Mouse (Mus musculus): ENCODE results near the gene Cfap46. TPM values are rescaled to one million over a fixed set of nuclear protein-coding genes. Genes with fewer than 3 reads are reported as not detected.
A peak's percentile ranks its signal among the peaks of the same experiment; 100 is the strongest.

Gene Cfap46
- polyA plus RNA-seq, 1 experiment from 2014 or later, result 0.29 TPM

DNA sequence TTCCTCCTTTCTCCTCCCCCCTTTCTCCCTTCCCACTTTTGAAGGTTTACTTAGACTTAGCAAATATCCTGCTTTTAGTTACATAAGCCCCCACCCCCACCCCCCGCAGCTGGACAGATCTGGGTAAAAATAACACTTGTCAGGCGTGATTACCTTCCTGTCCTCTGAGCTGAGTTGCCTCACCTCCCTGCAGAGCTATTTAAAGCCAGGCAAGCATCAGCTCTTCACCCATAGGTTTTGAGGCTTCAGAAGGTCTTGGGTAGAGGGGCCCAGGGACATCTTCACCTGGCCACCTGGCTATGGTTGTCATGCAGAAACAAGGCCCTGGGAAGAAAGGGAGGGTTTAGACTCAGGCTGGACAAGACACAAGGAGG is 20.2 kb upstream of the Cfap46 start:
- no peak overlapping the region; the same call in 1 of the 2 replicates for H3K9ac ChIP-seq (replicated peaks)
- 24% methylated on average over 2 of the region's 2 CpGs for WGBS
- no peak overlapping the region for H3K27ac ChIP-seq
- ATAC-seq (ENCODE audit: insufficient number of reproducible peaks, insufficient read depth, low FRiP score, low TSS enrichment, low read depth), result no peak
- H3K36me3 ChIP-seq, result no peaks in the 10 kb centered on the region
- H3K27me3 ChIP-seq, result peaks cover 27% of the 10 kb centered on the region
- no peaks in the 10 kb centered on the region for H3K9me3 ChIP-seq
- no peak overlapping the region for H3K4me3 ChIP-seq (replicated peaks)
- H3K4me2 ChIP-seq, result 0 out of 2 replicates have a peak overlapping the region, but pooled peaks have one; percentile 26
- H3K4me1 ChIP-seq (replicated peaks), result no peaks in the 10 kb centered on the region

DNA sequence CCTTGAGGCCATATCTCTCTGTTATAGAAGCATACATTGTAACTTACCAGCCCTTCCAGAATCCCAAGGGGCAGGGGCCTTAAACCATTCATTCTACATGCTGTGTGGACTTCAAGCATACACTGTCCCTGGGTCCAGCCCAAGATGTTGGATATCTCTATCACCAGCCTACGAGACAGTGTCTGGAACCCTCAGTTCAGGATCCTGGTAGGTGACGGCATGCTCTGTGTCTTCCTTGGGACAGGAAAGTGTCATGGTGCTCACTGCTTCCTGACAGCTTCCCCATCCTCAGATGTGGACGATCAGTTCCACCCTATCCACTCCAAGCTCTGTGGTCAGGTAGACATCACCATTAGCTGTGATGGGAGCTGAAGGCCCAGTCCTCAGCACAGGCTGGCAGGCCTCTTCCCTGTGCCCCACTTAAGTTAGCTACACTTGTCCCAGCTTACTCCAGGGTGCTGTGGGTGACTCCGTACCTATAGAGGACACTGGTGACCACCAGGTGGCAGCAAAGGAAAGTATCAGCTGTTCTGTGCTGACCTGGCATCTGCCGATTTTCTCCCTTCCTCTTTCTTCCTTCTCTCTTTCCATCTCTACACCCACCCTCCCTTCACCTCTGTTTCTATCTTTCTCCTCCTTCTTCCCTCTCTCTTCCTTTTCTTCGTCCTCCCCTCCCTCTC is 19.7 kb upstream of the Cfap46 start:
- Histone ChIP-seq H3K4me1 (replicated peaks) (no peaks in the 10 kb centered on the region), H3K36me3 (no peaks in the 10 kb centered on the region), H3K9ac (replicated peaks) (no peak overlapping the region; the same call in 1 of the 2 replicates), H3K27ac (no peak overlapping the region), H3K4me2 (0 out of 2 replicates have a peak overlapping the region, but pooled peaks have one; percentile 26), H3K4me3 (replicated peaks) (no peak overlapping the region), H3K27me3 (peaks cover 25% of the 10 kb centered on the region), H3K9me3 (no peaks in the 10 kb centered on the region)
- 40% methylated on average over 6 of the region's 6 CpGs for WGBS
- ATAC-seq (ENCODE audit: insufficient number of reproducible peaks, insufficient read depth, low FRiP score, low TSS enrichment, low read depth), result peak; percentile 73; the same call in 1 of the 2 replicates

DNA sequence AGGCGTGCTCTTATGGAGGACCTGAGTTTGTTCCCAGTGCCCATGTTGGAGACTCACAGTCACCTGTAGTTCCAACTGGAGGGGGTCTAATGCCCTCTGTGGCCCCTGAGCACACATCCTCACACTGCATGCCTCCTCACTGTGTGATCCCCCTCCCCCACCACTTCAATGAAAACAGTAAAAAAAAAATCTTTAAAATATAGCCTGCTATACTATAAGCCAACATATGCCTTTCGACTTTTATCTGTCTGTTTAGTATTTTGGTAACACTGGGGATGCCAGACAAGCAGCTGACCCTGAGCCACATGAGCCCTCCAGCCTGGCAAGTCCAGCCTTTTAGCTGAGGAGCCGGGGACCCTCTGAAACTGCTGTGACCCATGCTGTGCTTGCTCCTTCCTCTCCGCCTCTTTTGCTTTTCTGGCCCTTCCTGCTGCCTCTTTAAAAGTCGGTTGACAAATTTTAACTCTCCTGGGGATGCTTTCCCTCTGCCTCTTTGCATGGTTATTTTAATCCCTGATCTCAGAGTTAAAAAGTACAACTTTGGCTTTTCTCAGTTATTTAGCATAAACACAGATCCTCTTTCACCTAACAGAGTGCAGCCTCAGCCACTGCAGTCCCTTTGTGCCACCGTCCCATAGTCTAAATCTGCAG is 18.2 kb upstream of the Cfap46 start:
- H3K4me2 ChIP-seq, result no peak overlapping the region
- H3K4me1 ChIP-seq (replicated peaks), result no peaks in the 10 kb centered on the region
- WGBS, result 41% methylated on average over 6 of the region's 6 CpGs
- H3K9ac ChIP-seq (replicated peaks), result no peak overlapping the region
- no peaks in the 10 kb centered on the region for H3K36me3 ChIP-seq
- H3K9me3 ChIP-seq, result 0 out of 2 replicates have a peak, but pooled peaks cover 3% of the 10 kb centered on the region
- ATAC-seq (ENCODE audit: insufficient number of reproducible peaks, insufficient read depth, low FRiP score, low TSS enrichment, low read depth), result no peak
- H3K27me3 ChIP-seq, result peaks cover 13% of the 10 kb centered on the region; the same call in 1 of the 2 replicates
- H3K4me3 ChIP-seq (replicated peaks), result no peak overlapping the region
- H3K27ac ChIP-seq, result no peak overlapping the region

DNA sequence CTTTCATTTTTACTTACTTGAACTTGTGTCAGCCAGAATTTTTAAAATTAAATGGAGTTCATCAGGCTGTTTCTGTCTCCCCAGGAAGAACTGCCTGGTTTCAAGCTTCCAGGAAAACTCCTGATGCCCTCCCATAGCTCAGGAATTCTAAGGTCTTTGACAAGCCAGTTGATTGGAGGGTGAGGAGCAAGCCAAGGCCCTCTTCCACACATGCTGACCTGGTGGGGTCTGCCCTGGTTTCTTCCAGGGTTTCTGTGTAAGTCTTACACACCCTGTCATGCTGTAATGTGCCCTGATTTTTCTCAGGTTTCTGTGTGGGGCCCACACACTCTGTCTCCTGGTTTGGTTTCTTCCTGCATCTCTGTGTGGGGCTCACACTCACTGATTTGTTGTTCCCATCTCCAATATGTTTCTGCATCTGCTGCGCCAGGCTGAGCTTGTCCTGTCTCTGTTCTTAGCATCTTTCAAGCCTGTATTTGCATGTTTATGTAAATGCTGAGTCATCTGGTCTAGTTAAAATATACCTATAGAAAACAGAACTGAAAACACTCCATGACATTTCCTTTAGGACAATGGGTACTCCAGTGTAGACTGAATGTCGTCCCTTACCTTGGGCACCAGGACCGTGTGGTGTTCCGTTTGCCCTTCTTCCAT is 9.2 kb upstream of the Cfap46 start:
- Histone ChIP-seq H3K9ac (replicated peaks) (no peak overlapping the region), H3K27me3 (no peaks in the 10 kb centered on the region), H3K36me3 (no peaks in the 10 kb centered on the region), H3K4me3 (replicated peaks) (no peak overlapping the region), H3K27ac (no peak overlapping the region), H3K4me1 (replicated peaks) (no peaks in the 10 kb centered on the region), H3K4me2 (no peak overlapping the region), H3K9me3 (0 out of 2 replicates have a peak, but pooled peaks cover 3% of the 10 kb centered on the region)
- ATAC-seq (ENCODE audit: insufficient number of reproducible peaks, insufficient read depth, low FRiP score, low TSS enrichment, low read depth), result no peak
- 91% methylated on average over 4 of the region's 4 CpGs for WGBS

DNA sequence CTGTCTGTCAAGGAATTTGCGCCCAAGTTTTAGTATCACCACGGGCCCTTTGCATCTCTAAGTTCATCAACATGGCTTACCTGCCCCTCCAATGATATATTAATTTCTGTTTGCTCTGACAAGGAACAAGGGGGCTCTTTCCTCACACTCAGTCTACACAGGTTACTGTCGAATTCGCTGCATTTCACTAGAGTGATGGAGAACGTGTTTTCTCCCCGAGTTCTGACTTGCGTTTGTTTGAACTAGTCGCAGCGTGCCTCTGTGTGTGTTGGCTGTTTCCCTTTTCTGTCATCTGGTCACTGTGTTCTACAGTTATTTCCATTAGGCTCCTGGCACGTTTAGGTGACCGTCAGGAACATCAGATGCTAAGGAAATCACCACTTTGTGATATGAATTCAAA is 8.6 kb upstream of the Cfap46 start:
- Histone ChIP-seq H3K9ac (replicated peaks) (no peak overlapping the region), H3K27ac (no peak overlapping the region), H3K36me3 (no peaks in the 10 kb centered on the region), H3K4me3 (replicated peaks) (no peak overlapping the region), H3K4me2 (no peak overlapping the region), H3K4me1 (replicated peaks) (no peaks in the 10 kb centered on the region), H3K27me3 (no peaks in the 10 kb centered on the region), H3K9me3 (no peaks in the 10 kb centered on the region)
- no peak for ATAC-seq (ENCODE audit: insufficient number of reproducible peaks, insufficient read depth, low FRiP score, low TSS enrichment, low read depth)
- WGBS, result 84% methylated on average over 11 of the region's 11 CpGs

DNA sequence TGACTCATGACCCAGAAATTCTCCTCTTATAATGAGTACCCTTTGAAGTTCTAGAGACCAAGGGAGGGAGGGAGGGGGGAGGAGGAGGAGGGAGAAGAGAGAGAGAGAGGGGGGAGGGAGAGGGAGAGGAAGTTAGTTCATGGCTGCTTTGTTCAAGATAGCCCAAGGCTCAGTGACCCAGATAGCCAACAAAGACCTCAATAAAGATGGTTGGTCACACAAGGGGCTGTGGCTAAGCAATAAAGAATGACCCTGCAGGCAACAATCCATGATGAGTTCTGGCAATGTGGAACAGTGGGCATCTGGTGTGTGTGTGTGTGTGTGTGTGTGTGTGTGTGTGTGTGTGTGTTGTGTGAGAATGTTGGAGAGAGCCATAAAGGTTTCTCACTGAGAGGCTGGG is 1.7 kb upstream of the Cfap46 start:
- H3K36me3 ChIP-seq, result no peaks in the 10 kb centered on the region
- 0 out of 2 replicates have a peak, but pooled peaks cover 13% of the 10 kb centered on the region for H3K27me3 ChIP-seq
- peaks cover 5% of the 10 kb centered on the region; the same call in 1 of the 2 replicates for H3K4me1 ChIP-seq (replicated peaks)
- H3K9ac ChIP-seq (replicated peaks), result no peak overlapping the region
- H3K9me3 ChIP-seq, result no peaks in the 10 kb centered on the region
- no peak for ATAC-seq (ENCODE audit: insufficient number of reproducible peaks, insufficient read depth, low FRiP score, low TSS enrichment, low read depth)
- H3K4me2 ChIP-seq, result no peak overlapping the region
- H3K27ac ChIP-seq, result no peak overlapping the region
- H3K4me3 ChIP-seq (replicated peaks), result no peak overlapping the region

DNA sequence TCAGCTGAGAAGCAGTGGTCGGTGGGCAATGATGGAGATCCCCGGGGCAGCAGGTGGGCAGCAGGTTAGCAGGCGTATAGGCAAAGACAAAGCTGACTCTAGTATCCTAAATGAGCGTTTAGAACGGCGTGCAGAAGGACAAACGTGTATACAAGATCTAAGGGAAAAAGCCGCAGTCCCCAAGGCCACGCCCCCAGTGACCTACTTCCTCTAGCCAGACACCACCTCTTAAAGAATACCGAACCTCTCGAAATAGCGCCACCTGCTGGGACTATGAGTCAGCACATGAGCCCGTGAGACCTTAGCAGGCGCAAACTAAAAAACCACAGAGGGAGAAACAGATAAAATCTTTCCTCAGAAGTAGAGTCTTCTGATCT is 924 bp upstream of the Cfap46 start:
- Histone ChIP-seq H3K9ac (replicated peaks) (peak overlapping the region; percentile 53), H3K36me3 (no peaks in the 10 kb centered on the region), H3K4me2 (peak overlapping the region; percentile 90), H3K9me3 (no peaks in the 10 kb centered on the region), H3K4me1 (replicated peaks) (peaks cover 5% of the 10 kb centered on the region; the same call in 1 of the 2 replicates), H3K27ac (peak overlapping the region; percentile 56; the same call in 1 of the 2 replicates), H3K4me3 (replicated peaks) (peak overlapping the region; percentile 62), H3K27me3 (0 out of 2 replicates have a peak, but pooled peaks cover 13% of the 10 kb centered on the region)
- ATAC-seq (ENCODE audit: insufficient number of reproducible peaks, insufficient read depth, low FRiP score, low TSS enrichment, low read depth), result peak; percentile 76
- WGBS, result under 1% methylated on average over 14 of the region's 14 CpGs

DNA sequence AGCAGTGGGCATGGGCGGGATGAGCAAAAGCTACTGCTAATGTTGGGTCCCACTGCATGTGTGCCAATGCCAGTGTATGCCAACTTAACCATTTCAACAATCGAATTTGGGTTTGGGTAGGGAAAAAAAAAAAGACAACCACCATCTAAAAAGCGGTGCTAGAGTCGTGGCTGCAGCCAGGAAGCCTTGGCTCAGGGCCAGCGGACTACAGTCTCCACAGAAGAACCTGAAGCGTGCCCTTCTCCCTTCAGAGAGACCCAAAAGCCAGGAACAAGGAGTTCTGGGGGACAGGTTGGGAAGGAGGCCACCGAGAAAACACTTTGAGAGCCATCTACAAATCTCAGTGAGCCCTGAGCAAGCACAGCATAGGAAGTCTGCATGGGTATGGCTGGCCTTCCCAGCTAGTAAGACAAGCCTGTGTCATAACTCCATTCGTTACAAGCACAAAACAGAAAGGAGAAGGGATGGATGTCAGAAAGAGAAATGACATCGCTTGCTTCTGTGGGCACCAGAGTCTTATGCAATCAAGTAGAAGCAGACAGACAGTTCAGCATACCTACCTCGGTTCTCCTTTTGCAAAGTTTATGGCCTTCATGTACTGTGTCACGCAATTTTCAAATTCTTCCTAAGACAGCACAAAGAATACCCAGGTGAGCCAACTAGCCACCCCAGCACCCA is 1.6 kb downstream of the Cfap46 start:
- H3K36me3 ChIP-seq, result no peaks in the 10 kb centered on the region
- no peak overlapping the region for H3K27ac ChIP-seq
- no peak overlapping the region for H3K9ac ChIP-seq (replicated peaks)
- H3K27me3 ChIP-seq, result 0 out of 2 replicates have a peak, but pooled peaks cover 16% of the 10 kb centered on the region
- WGBS, result 78% methylated on average over 11 of the region's 11 CpGs
- peaks cover 5% of the 10 kb centered on the region; the same call in 1 of the 2 replicates for H3K4me1 ChIP-seq (replicated peaks)
- H3K4me2 ChIP-seq, result no peak overlapping the region
- H3K9me3 ChIP-seq, result no peaks in the 10 kb centered on the region
- ATAC-seq (ENCODE audit: insufficient number of reproducible peaks, insufficient read depth, low FRiP score, low TSS enrichment, low read depth), result no peak
- H3K4me3 ChIP-seq (replicated peaks), result no peak overlapping the region

DNA sequence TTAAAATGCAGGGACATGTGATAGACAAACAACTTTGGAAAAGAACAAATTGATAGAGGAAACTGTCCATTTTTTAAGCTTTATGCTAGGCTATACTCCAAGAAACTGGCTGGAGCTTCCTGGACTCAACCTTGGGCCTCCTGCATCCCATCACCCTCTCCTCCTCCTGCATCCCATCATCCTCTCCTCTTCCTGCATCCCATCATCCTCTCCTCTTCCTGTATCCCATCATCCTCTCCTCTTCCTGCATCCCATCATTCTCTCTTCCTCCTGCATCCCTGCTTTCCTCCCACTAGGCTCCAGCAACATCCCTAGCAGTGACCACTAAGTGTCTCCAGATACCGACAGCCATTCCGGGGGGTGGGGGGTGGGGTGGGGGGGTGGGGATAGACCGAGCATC is 7.2 kb downstream of the Cfap46 start:
- Histone ChIP-seq H3K4me1 (replicated peaks) (0 out of 2 replicates have a peak, but pooled peaks cover 2% of the 10 kb centered on the region), H3K36me3 (no peaks in the 10 kb centered on the region), H3K4me2 (no peak overlapping the region), H3K4me3 (replicated peaks) (no peak overlapping the region), H3K27me3 (0 out of 2 replicates have a peak, but pooled peaks cover 4% of the 10 kb centered on the region), H3K27ac (no peak overlapping the region), H3K9ac (replicated peaks) (no peak overlapping the region), H3K9me3 (no peaks in the 10 kb centered on the region)
- WGBS, result 56% methylated on average over 3 of the region's 3 CpGs
- ATAC-seq (ENCODE audit: insufficient number of reproducible peaks, insufficient read depth, low FRiP score, low TSS enrichment, low read depth), result no peak

DNA sequence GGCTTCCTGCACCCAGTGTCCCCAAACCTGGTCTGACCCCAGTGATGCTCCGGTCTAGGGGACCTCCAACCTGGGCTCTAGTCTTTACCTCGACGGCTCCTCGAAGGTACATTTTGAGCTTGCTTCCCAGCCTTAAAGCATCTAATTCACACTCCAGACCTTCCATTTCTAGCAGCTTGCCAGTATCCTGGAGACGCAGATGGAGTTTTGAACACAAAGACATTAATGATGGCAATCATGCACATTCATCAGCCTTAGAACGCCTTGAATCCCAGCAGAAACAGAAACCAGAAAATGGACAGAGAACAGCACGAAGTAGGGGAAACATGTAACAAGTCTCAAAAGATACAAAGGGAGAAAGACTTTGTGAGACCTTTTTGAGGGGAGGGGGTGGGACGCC is 16.7 kb downstream of the Cfap46 start:
- ATAC-seq (ENCODE audit: insufficient number of reproducible peaks, insufficient read depth, low FRiP score, low TSS enrichment, low read depth), result no peak
- H3K4me1 ChIP-seq (replicated peaks), result no peaks in the 10 kb centered on the region
- 81% methylated on average over 8 of the region's 8 CpGs for WGBS
- H3K27ac ChIP-seq, result no peak overlapping the region
- H3K36me3 ChIP-seq, result no peaks in the 10 kb centered on the region
- no peak overlapping the region for H3K4me2 ChIP-seq
- no peaks in the 10 kb centered on the region; the same call in 1 of the 2 replicates for H3K27me3 ChIP-seq
- no peak overlapping the region for H3K9ac ChIP-seq (replicated peaks)
- no peak overlapping the region for H3K4me3 ChIP-seq (replicated peaks)
- no peaks in the 10 kb centered on the region for H3K9me3 ChIP-seq

DNA sequence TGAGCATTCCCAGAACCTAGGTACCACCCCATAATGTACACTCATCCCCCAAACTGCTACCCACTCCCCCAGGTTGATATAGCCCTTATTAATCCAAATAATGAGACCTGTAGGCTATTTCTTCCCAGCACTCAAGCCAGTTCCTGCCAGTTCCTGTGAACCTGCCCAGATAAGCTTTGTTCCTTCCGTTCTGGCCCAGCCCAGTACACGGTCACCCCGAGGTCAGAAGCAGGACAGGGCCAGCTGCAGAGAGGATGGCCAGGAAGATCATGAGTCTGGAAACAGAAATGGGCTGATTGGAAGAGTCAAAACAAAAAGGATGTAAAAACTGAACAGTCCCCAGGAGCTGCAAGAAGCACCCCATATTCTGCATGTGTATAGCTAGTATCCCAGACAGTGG is 20.3 kb downstream of the Cfap46 start:
- H3K4me1 ChIP-seq (replicated peaks), result no peaks in the 10 kb centered on the region
- H3K27ac ChIP-seq, result no peak overlapping the region
- no peak overlapping the region for H3K4me2 ChIP-seq
- H3K36me3 ChIP-seq, result no peaks in the 10 kb centered on the region
- WGBS, result 67% methylated on average over 3 of the region's 3 CpGs
- peaks cover 4% of the 10 kb centered on the region for H3K27me3 ChIP-seq
- ATAC-seq (ENCODE audit: insufficient number of reproducible peaks, insufficient read depth, low FRiP score, low TSS enrichment, low read depth), result no peak
- no peak overlapping the region for H3K4me3 ChIP-seq (replicated peaks)
- no peaks in the 10 kb centered on the region for H3K9me3 ChIP-seq
- no peak overlapping the region for H3K9ac ChIP-seq (replicated peaks)
